Mouse (Mus musculus) CH12.LX (cell line): ENCODE measurements at regions not wholly inside any gene's neighbourhood (a gene's known extent, or its start where the extent isn't known, plus 50 kb on each side); places are given as distances from the start of the nearest gene placed in this dataset.

Experiments
- DNase-seq: peaks from one replicate; pipeline ENCODE4 v3.0.0-alpha.2; 2013; ENCODE audit errors: extremely low read depth
- H3K27ac ChIP-seq: 2 replicates; pipeline ENCODE4 v1.5.1; 2012; ENCODE audit warnings: low read depth, mild to moderate bottlenecking, control low read depth, moderate library complexity; ENCODE audit not compliant: insufficient read depth
- H3K27me3 ChIP-seq: replicated peaks from 2 replicates; pipeline ENCODE3; 2012; ENCODE audit warnings: inconsistent platforms
- H3K36me3 ChIP-seq, 2 experiments: replicated peaks in 1 of 2; 2 replicates each; pipeline versions ENCODE3 to v1.6.1; 2012; ENCODE audit warnings: inconsistent platforms in 1 of 2, low read length in 1 of 2, mild to moderate bottlenecking in 1 of 2, mixed read lengths in 1 of 2, moderate library complexity in 1 of 2; ENCODE audit not compliant: control insufficient read depth in 1 of 2, insufficient read depth in 1 of 2
- H3K4me1 ChIP-seq, 2 experiments: 2 replicates each; pipeline ENCODE4 v1.6.1; 2012; ENCODE audit warnings: inconsistent platforms in 1 of 2, moderate library complexity in 1 of 2; ENCODE audit not compliant: insufficient read depth in 2 of 2, control insufficient read depth in 1 of 2
- H3K4me2 ChIP-seq: 2 replicates; pipeline ENCODE4 v1.6.1; 2012; ENCODE audit warnings: low read depth, mild to moderate bottlenecking, control low read depth; ENCODE audit not compliant: poor library complexity, insufficient read depth, severe bottlenecking
- H3K4me3 ChIP-seq, 3 experiments: fragments of 150-350 bp in 1 of 3; sonication (generic) in 1 of 3; replicated peaks in 1 of 3; 2 replicates each; pipeline versions ENCODE3 to v1.5.1; 2011 to 2012; ENCODE audit warnings: low read depth in 2 of 3, low read length in 2 of 3, mild to moderate bottlenecking in 2 of 3, moderate library complexity in 2 of 3, control low read depth in 1 of 3, improper control_type of control experiment in 1 of 3, inconsistent platforms in 1 of 3, mixed read lengths in 1 of 3; ENCODE audit not compliant: poor library complexity in 1 of 3
- H3K79me2 ChIP-seq: replicated peaks from 2 replicates; pipeline ENCODE4 v1.6.1; 2012; ENCODE audit warnings: mild to moderate bottlenecking, moderate library complexity; ENCODE audit not compliant: control insufficient read depth, poor library complexity, insufficient read depth, severe bottlenecking; ENCODE audit errors: extremely low read depth
- H3K9ac ChIP-seq: 2 replicates; pipeline ENCODE4 v1.6.1; 2012; ENCODE audit warnings: low read depth, mild to moderate bottlenecking, control low read depth, moderate library complexity; ENCODE audit not compliant: insufficient read depth
- H3K9me3 ChIP-seq: replicated peaks from 2 replicates; pipeline ENCODE3; 2012; ENCODE audit warnings: low read length, inconsistent platforms, mixed read lengths
- CHD1 ChIP-seq: IDR thresholded peaks from 2 replicates; pipeline ENCODE4 v1.6.1; 2012; ENCODE audit warnings: low read depth, low read length, improper control_type of control experiment, inconsistent platforms
- CHD2 ChIP-seq: IDR thresholded peaks from 2 replicates; pipeline ENCODE4 v1.6.1; 2011; ENCODE audit warnings: low read length, improper control_type of control experiment
- E2F4 ChIP-seq: IDR thresholded peaks from 2 replicates; pipeline ENCODE4 v1.6.1; 2011; ENCODE audit warnings: low read depth, low read length, improper control_type of control experiment; ENCODE audit not compliant: insufficient replicate concordance
- ELF1 ChIP-seq: IDR thresholded peaks from 2 replicates; pipeline ENCODE4 v1.6.1; 2014; ENCODE audit warnings: low read depth, mild to moderate bottlenecking, inconsistent platforms, low read length, improper control_type of control experiment
- EP300 ChIP-seq: IDR thresholded peaks from 2 replicates; pipeline ENCODE4 v1.6.1; 2011; ENCODE audit warnings: low read length, improper control_type of control experiment
- ETS1 ChIP-seq: conservative IDR thresholded peaks from 2 replicates; pipeline ENCODE4 v1.6.1; 2012; ENCODE audit warnings: low read depth, mild to moderate bottlenecking, inconsistent platforms, low read length, improper control_type of control experiment, moderate library complexity
- GABPA ChIP-seq: IDR thresholded peaks from 2 replicates; pipeline ENCODE4 v1.6.1; 2012; ENCODE audit warnings: low read depth, low read length, improper control_type of control experiment, inconsistent platforms; ENCODE audit not compliant: insufficient replicate concordance
- HCFC1 ChIP-seq: IDR thresholded peaks from 2 replicates; pipeline ENCODE4 v1.6.1; 2012; ENCODE audit warnings: low read depth, mild to moderate bottlenecking, inconsistent platforms, low read length, improper control_type of control experiment
- IRF4 ChIP-seq: IDR thresholded peaks from 2 replicates; pipeline ENCODE4 v1.6.1; 2014; ENCODE audit warnings: low read depth, mild to moderate bottlenecking, inconsistent platforms, low read length, improper control_type of control experiment
- MAZ ChIP-seq: IDR thresholded peaks from 2 replicates; pipeline ENCODE4 v1.6.1; 2012; ENCODE audit warnings: low read depth, mild to moderate bottlenecking, inconsistent platforms, low read length, improper control_type of control experiment, moderate library complexity
- MEF2A ChIP-seq: IDR thresholded peaks from 2 replicates; pipeline ENCODE4 v1.6.1; 2014; ENCODE audit warnings: low read depth, mild to moderate bottlenecking, inconsistent platforms, low read length, improper control_type of control experiment, borderline replicate concordance
- MXI1 ChIP-seq: IDR thresholded peaks from 2 replicates; pipeline ENCODE4 v1.6.1; 2011; ENCODE audit warnings: mild to moderate bottlenecking, low read depth, low read length, improper control_type of control experiment
- NELFE ChIP-seq: IDR thresholded peaks from 2 replicates; pipeline ENCODE4 v1.6.1; 2011; ENCODE audit warnings: low read depth, low read length, improper control_type of control experiment
- NRF1 ChIP-seq: IDR thresholded peaks from 2 replicates; pipeline ENCODE4 v1.6.1; 2014; ENCODE audit warnings: low read depth, mild to moderate bottlenecking, inconsistent platforms, low read length, improper control_type of control experiment, moderate library complexity
- PAX5 ChIP-seq: IDR thresholded peaks from 2 replicates; pipeline ENCODE4 v1.6.1; 2012; ENCODE audit warnings: low read length, inconsistent platforms, mixed read lengths
- POLR2AphosphoS2 ChIP-seq: IDR thresholded peaks from 2 replicates; pipeline ENCODE4 v1.6.1; 2011; ENCODE audit warnings: low read depth, low read length, improper control_type of control experiment
- RAD21 ChIP-seq: IDR thresholded peaks from 2 replicates; pipeline ENCODE4 v1.6.1; 2011; ENCODE audit warnings: low read depth, mild to moderate bottlenecking, low read length, improper control_type of control experiment, moderate library complexity
- SIN3A ChIP-seq: IDR thresholded peaks from 2 replicates; pipeline ENCODE4 v1.6.1; 2012; ENCODE audit warnings: low read length, improper control_type of control experiment, inconsistent platforms
- SMC3 ChIP-seq: IDR thresholded peaks from 2 replicates; pipeline ENCODE4 v1.6.1; 2011; ENCODE audit warnings: low read depth, low read length, improper control_type of control experiment
- TBP ChIP-seq: conservative IDR thresholded peaks from 2 replicates; pipeline ENCODE4 v1.6.1; 2011; ENCODE audit warnings: low read depth, low read length, improper control_type of control experiment
- UBTF ChIP-seq: IDR thresholded peaks from 2 replicates; pipeline ENCODE4 v1.6.1; 2012; ENCODE audit warnings: low read depth, mild to moderate bottlenecking, inconsistent platforms, low read length, improper control_type of control experiment, moderate library complexity
- USF2 ChIP-seq: conservative IDR thresholded peaks from 2 replicates; pipeline ENCODE4 v1.6.1; 2011; ENCODE audit warnings: low read depth, low read length, improper control_type of control experiment
- ZC3H11A ChIP-seq: IDR thresholded peaks from 2 replicates; pipeline ENCODE4 v1.6.1; 2012; ENCODE audit warnings: low read depth, mild to moderate bottlenecking, inconsistent platforms, low read length, improper control_type of control experiment
- ZNF384 ChIP-seq: IDR thresholded peaks from 2 replicates; pipeline ENCODE4 v1.6.1; 2012; ENCODE audit warnings: low read depth, low read length, improper control_type of control experiment, inconsistent platforms
- dilution Hi-C: fragments of 300-500 bp; cut with MboI; formaldehyde crosslinking; loops from 2 replicates; pipeline ENCODE4 v1.14.3; 2020; ENCODE audit warnings: low sequenced_read_pairs; ENCODE audit not compliant: extremely low pct_unique_long_range_greater_than_20kb, extremely low pct_ligation_motif_present
- in situ Hi-C: fragments of 300-500 bp; cut with MboI; formaldehyde crosslinking; loops from 3 replicates; pipeline ENCODE4 v1.14.3; 2019; ENCODE audit warnings: low sequenced_read_pairs, low pct_ligation_motif_present, low pct_unique_long_range_greater_than_20kb, mixed read lengths

DNA sequence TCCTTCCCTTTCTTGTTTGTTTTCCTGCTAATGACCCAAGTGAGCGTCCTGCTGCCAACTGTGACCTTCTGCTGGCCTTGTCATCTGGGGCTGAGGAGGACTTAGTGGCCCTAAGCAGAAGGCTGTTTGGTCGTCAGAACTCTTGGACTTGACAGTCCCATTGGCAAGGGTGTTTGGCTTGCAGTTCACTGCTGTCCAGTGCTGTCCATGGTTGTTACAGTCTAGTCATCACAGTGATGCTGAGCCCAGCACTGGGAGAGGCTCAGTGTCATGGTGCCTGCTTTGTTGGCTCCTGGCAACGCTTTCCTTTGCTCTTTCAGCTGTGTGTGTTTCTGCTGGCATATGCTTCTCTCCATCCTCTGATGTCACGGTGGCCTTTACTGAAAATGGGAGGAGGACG lies 161.0 kb downstream of the Gm11077 start:
- Histone ChIP-seq H3K79me2 (no peaks in the 10 kb centered on the region), H3K36me3 (no peaks in the 10 kb centered on the region), H3K4me2 (no peak overlapping the region), H3K27ac (no peak overlapping the region), H3K4me1 (peaks cover 3 to 5% of the 10 kb centered on the region in 2 experiments; a peak in 3 of 4 replicates), H3K4me3 (no peak overlapping the region), H3K9ac (no peak overlapping the region), H3K9me3 (no peaks in the 10 kb centered on the region), H3K27me3 (no peaks in the 10 kb centered on the region)
- DNase-seq: no peak
- dilution Hi-C loops (no loop called here), in situ Hi-C loops (no loop called here)
- TF ChIP-seq MAZ (no peak), SMC3 (no peak), ETS1 (no peak), MEF2A (no peak), USF2 (no peak), HCFC1 (no peak), POLR2AphosphoS2 (no peak), ZC3H11A (no peak)

DNA sequence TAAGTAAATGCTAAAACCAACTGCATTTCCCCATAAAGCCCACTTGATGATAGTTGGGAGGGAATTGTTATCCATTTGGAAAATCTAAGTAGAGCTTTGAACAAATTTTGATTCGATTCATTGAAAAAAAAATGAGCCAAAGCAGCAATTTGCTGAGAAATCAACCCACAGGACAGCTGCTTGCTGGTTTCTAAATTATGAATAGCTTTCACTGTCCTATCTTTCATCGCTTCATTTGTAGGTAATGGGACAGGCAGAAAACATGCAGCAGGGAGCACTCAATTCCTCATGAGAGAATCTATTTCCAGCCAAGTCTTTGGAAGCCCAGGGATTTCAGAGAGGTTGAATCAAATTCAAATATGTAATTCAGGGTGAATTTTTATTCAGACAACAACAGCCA lies 161.5 kb downstream of the Gm11077 start:
- in situ Hi-C loops: no loop called here
- DNase-seq: no peak
- Histone ChIP-seq H3K27ac (no peak overlapping the region), H3K9me3 (no peaks in the 10 kb centered on the region), H3K27me3 (no peaks in the 10 kb centered on the region), H3K9ac (no peak overlapping the region), H3K4me1 (peaks cover 3 to 4% of the 10 kb centered on the region in 2 experiments; a peak in 3 of 4 replicates), H3K36me3 (no peaks in the 10 kb centered on the region), H3K4me2 (no peak overlapping the region), H3K4me3 (no peak overlapping the region), H3K79me2 (no peaks in the 10 kb centered on the region)
- dilution Hi-C loops: no loop called here
- TF ChIP-seq NELFE (no peak), ZNF384 (no peak), PAX5 (no peak), GABPA (no peak), USF2 (no peak), CHD2 (no peak)

DNA sequence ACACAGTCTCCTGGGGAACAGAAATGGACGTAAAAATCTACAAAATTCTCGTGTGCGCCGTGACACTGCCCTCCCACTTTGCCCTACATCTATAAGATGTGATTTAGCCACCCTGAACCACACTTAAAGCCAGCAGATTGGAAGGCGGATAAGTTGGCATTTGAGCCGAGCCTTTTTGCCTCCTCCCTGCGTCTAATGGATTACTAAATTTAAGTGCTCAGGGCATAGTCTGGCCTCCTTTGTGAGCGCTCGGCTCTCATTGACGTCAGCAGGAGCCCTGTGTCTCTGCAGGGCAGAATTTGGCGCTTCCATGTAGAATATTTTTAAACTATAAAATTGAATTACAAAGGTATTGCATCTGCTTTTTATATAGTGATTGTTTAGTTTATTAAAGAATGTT lies 165.4 kb downstream of the Gm11077 start:
- no peak overlapping the region for H3K4me3 ChIP-seq
- H3K79me2 ChIP-seq: no peaks in the 10 kb centered on the region
- in situ Hi-C loops (no loop called here), dilution Hi-C loops (no loop called here)
- H3K27me3 ChIP-seq: no peaks in the 10 kb centered on the region
- no peaks in the 10 kb centered on the region for H3K36me3 ChIP-seq
- H3K27ac ChIP-seq: no peak overlapping the region
- H3K9me3 ChIP-seq: no peaks in the 10 kb centered on the region
- TF ChIP-seq UBTF (no peak), RAD21 (no peak), MAZ (no peak), ELF1 (no peak), SIN3A (no peak), MXI1 (no peak), NELFE (no peak), IRF4 (no peak), CHD1 (no peak), MEF2A (no peak), EP300 (no peak), TBP (no peak), NRF1 (no peak), GABPA (no peak), ETS1 (no peak), PAX5 (no peak), E2F4 (no peak)
- H3K4me2 ChIP-seq: no peak overlapping the region
- no peak for DNase-seq
- H3K4me1 ChIP-seq: no peaks in the 10 kb centered on the region
- H3K9ac ChIP-seq: no peak overlapping the region
